Mouse (Mus musculus) ES-Bruce4 (cell line): ENCODE results near the gene Tex13c2. TPM values are rescaled to one million over a fixed set of nuclear protein-coding genes. Genes with fewer than 3 reads are reported as not detected.

Experiments
- H3K27ac ChIP-seq: 2 replicates; pipeline ENCODE4 v1.5.1; 2012; ENCODE audit warnings: low read length, inconsistent platforms; ENCODE audit not compliant: insufficient read depth
- H3K27me3 ChIP-seq: 2 replicates; pipeline ENCODE4 v1.6.1; 2012; ENCODE audit warnings: mild to moderate bottlenecking, low read length, inconsistent platforms; ENCODE audit not compliant: control insufficient read depth, poor library complexity, insufficient read depth, severe bottlenecking
- H3K36me3 ChIP-seq: 2 replicates; pipeline ENCODE4 v1.6.1; 2012; ENCODE audit warnings: inconsistent platforms, mild to moderate bottlenecking, low read length, moderate library complexity; ENCODE audit not compliant: control insufficient read depth, poor library complexity, insufficient read depth, severe bottlenecking
- H3K4me1 ChIP-seq: one replicate; pipeline ENCODE4 v1.8.1; 2011; ENCODE audit warnings: low read length; ENCODE audit not compliant: control insufficient read depth, insufficient read depth
- H3K4me3 ChIP-seq: 2 replicates; pipeline ENCODE4 v1.5.1; 2011; ENCODE audit warnings: low read depth, mild to moderate bottlenecking, low read length
- H3K9ac ChIP-seq: 2 replicates; pipeline ENCODE4 v1.6.1; 2012; ENCODE audit warnings: low read depth, mild to moderate bottlenecking, inconsistent platforms; ENCODE audit not compliant: poor library complexity, severe bottlenecking
- H3K9me3 ChIP-seq: replicated peaks from 2 replicates; pipeline ENCODE4 v1.6.1; 2012; ENCODE audit warnings: mild to moderate bottlenecking, low read length, inconsistent platforms; ENCODE audit not compliant: control insufficient read depth, poor library complexity, insufficient read depth, severe bottlenecking
- CTCF ChIP-seq: IDR thresholded peaks from one replicate; pipeline ENCODE4 v1.8.1; 2011; ENCODE audit warnings: low read depth, low read length
- EP300 ChIP-seq: IDR thresholded peaks from 2 replicates; pipeline ENCODE4 v1.6.1; 2011; ENCODE audit warnings: low read depth, low read length; ENCODE audit not compliant: insufficient read depth
- POLR2A ChIP-seq: IDR thresholded peaks from one replicate; pipeline ENCODE4 v1.8.1; 2011; ENCODE audit warnings: low read length; ENCODE audit not compliant: insufficient read depth
- polyA plus RNA-seq: library from polyadenylated mRNA; stranded (reverse); fragments of >200 nt; gene quantifications from 2 replicates; pipeline ENCODE4 v1.2.4, GENCODE M21; 2011; ENCODE audit warnings: low read depth; ENCODE audit not compliant: missing spikeins, insufficient read depth, insufficient read length

Gene Tex13c2
- polyA plus RNA-seq, 1 experiment, result 0.33 TPM

GRCm38 (mm10) chrX:42540756-42541053 is 51.2 kb downstream of the Tex13c2 start:
- Histone ChIP-seq H3K4me1 (no peaks in the 10 kb centered on the region), H3K27ac (no peak overlapping the region), H3K36me3 (no peaks in the 10 kb centered on the region), H3K4me3 (no peak overlapping the region), H3K9me3 (no peaks in the 10 kb centered on the region), H3K9ac (no peak overlapping the region), H3K27me3 (no peaks in the 10 kb centered on the region)
- no peak for TF ChIP-seq EP300
- no peak for TF ChIP-seq CTCF
- no peak for TF ChIP-seq POLR2A

Other genes with a start within 250 kb of the Tex13c2 start
- gene Sh2d1a, start 12.8 kb downstream of the Tex13c2 start, polyA plus RNA-seq, result not detected in 2 replicates